Mouse (Mus musculus) erythroblast, embryonic 14.5 days (primary cell): ENCODE measurements around the gene Ccdc92b.

Source experiments
- GATA1 ChIP-seq: IDR thresholded peaks from 2 replicates; pipeline ENCODE4 v1.6.1; 2012; ENCODE audit warnings: low read length, inconsistent platforms, mixed read lengths
- TAL1 ChIP-seq: IDR thresholded peaks from 3 replicates; pipeline ENCODE4 v1.6.1; 2012; ENCODE audit warnings: low read length, inconsistent platforms, mixed read lengths

GRCm38 (mm10) chr11:74574768-74575434 is 44.5 kb upstream of the Ccdc92b start:
- TF ChIP-seq GATA1: no peak
- peak; percentile 28; the same call in 1 of the 3 replicates for TF ChIP-seq TAL1
